Mouse (Mus musculus) neural tube, embryonic 14.5 days (tissue): ENCODE measurements around the gene Snrnp27. TPM values are rescaled to one million over a fixed set of nuclear protein-coding genes. Genes with fewer than 3 reads are reported as not detected.

Source experiments
- ATAC-seq: fragments of 200-750 bp; cut with Nextera tagmentation; 2 replicates; pipeline ENCODE4 v1.8.0; 2017; ENCODE audit warnings: low read depth, mild to moderate bottlenecking, moderate TSS enrichment, moderate library complexity
- H3K27ac ChIP-seq: fragments of 300-500 bp; sonication (generic); 2 replicates; pipeline ENCODE4 v1.5.1; 2014; ENCODE audit warnings: low read depth, mild to moderate bottlenecking, control low read depth, low read length, moderate library complexity, mixed read lengths
- H3K27me3 ChIP-seq: fragments of 300-500 bp; sonication (generic); 2 replicates; pipeline ENCODE4 v1.6.1; 2014; ENCODE audit warnings: low read length; ENCODE audit not compliant: control insufficient read depth, insufficient read depth
- H3K36me3 ChIP-seq: fragments of 300-500 bp; sonication (generic); 2 replicates; pipeline ENCODE4 v1.6.1; 2014; ENCODE audit warnings: low read length, mixed read lengths; ENCODE audit not compliant: control insufficient read depth, insufficient read depth
- H3K4me1 ChIP-seq: fragments of 300-500 bp; sonication (generic); 2 replicates; pipeline ENCODE4 v1.6.1; 2014; ENCODE audit warnings: low read length; ENCODE audit not compliant: control insufficient read depth, insufficient read depth
- H3K4me2 ChIP-seq: fragments of 300-500 bp; sonication (generic); 2 replicates; pipeline ENCODE4 v1.6.1; 2014; ENCODE audit warnings: mild to moderate bottlenecking, low read depth, low read length, control low read depth
- H3K4me3 ChIP-seq: fragments of 300-500 bp; sonication (generic); 2 replicates; pipeline ENCODE4 v1.5.1; 2014; ENCODE audit warnings: low read depth, low read length, control low read depth, mixed read lengths
- H3K9ac ChIP-seq: fragments of 300-500 bp; sonication (generic); replicated peaks from 2 replicates; pipeline ENCODE4 v1.6.1; 2014; ENCODE audit warnings: low read depth, mild to moderate bottlenecking, control low read depth, low read length, mixed read lengths
- H3K9me3 ChIP-seq: fragments of 300-500 bp; sonication (generic); 2 replicates; pipeline ENCODE4 v1.6.1; 2016; ENCODE audit warnings: low read length; ENCODE audit not compliant: control insufficient read depth
- WGBS: fragments of 180-500 bp; shearing (Covaris S2); extraction: QIAGEN DNeasy Blood & Tissue Kit; methylation state at CpG from one replicate; pipeline ENCODE4 v1.1.7; 2014; 5-methylcytosine and 5-hydroxymethylcytosine counted together
- polyA plus RNA-seq: library from polyadenylated mRNA; unstranded; fragments of >200 nt; fragmentation: Nextera tagmentation; extraction: Ambion mirVana; gene quantifications from 2 replicates; pipeline ENCODE4 v1.2.1, GENCODE M21; 2014

The Snrnp27 gene
- polyA plus RNA-seq, 1 experiment from 2014 or later, result 97.4 TPM

GRCm38 (mm10) chr6:86696213-86696612, 11.9 kb upstream of the Snrnp27 start:
- Histone ChIP-seq H3K27me3 (no peaks in the 10 kb centered on the region), H3K4me3 (no peak overlapping the region), H3K36me3 (peaks cover 58% of the 10 kb centered on the region), H3K4me1 (no peaks in the 10 kb centered on the region), H3K27ac (no peak overlapping the region), H3K9ac (no peak overlapping the region), H3K9me3 (no peaks in the 10 kb centered on the region), H3K4me2 (no peak overlapping the region)
- no peak for ATAC-seq
- WGBS, result 92% methylated on average over 10 of the region's 10 CpGs

GRCm38 (mm10) chr6:86694465-86694864, 10.1 kb upstream of the Snrnp27 start:
- Histone ChIP-seq H3K27me3 (no peaks in the 10 kb centered on the region), H3K4me2 (no peak overlapping the region), H3K4me1 (no peaks in the 10 kb centered on the region), H3K4me3 (no peak overlapping the region), H3K9ac (no peak overlapping the region), H3K9me3 (no peaks in the 10 kb centered on the region), H3K36me3 (peaks cover 51% of the 10 kb centered on the region), H3K27ac (no peak overlapping the region)
- no peak for ATAC-seq

GRCm38 (mm10) chr6:86689671-86690070, 5.3 kb upstream of the Snrnp27 start:
- Histone ChIP-seq H3K36me3 (peaks cover 25% of the 10 kb centered on the region; the same call in 1 of the 2 replicates), H3K9ac (no peak overlapping the region), H3K4me1 (no peaks in the 10 kb centered on the region), H3K27me3 (no peaks in the 10 kb centered on the region), H3K4me3 (no peak overlapping the region), H3K4me2 (no peak overlapping the region), H3K9me3 (no peaks in the 10 kb centered on the region), H3K27ac (no peak overlapping the region)
- WGBS, result 94% methylated on average over 3 of the region's 3 CpGs
- ATAC-seq, result no peak

GRCm38 (mm10) chr6:86686971-86687370, 2.6 kb upstream of the Snrnp27 start:
- 59% methylated on average over 1 of the region's 1 CpGs for WGBS
- Histone ChIP-seq H3K36me3 (peaks cover 19% of the 10 kb centered on the region; the same call in 1 of the 2 replicates), H3K27ac (no peak overlapping the region), H3K9ac (no peak overlapping the region), H3K9me3 (no peaks in the 10 kb centered on the region), H3K4me1 (peaks cover 5% of the 10 kb centered on the region), H3K27me3 (no peaks in the 10 kb centered on the region), H3K4me2 (no peak overlapping the region), H3K4me3 (no peak overlapping the region)
- no peak for ATAC-seq

- no peak for ATAC-seq
- H3K27ac ChIP-seq, result 0 out of 2 replicates have a peak overlapping the region, but pooled peaks have one; percentile 16
- H3K9me3 ChIP-seq, result no peaks in the 10 kb centered on the region
- H3K9ac ChIP-seq, result peak overlapping the region; percentile 84
- H3K4me2 ChIP-seq, result peak overlapping the region; percentile 83
- no peaks in the 10 kb centered on the region for H3K27me3 ChIP-seq
- peak overlapping the region; percentile 83 for H3K4me3 ChIP-seq
- whole genome bisulfite sequencing, result 35% methylated on average over 12 of the region's 12 CpGs
- peaks cover 5% of the 10 kb centered on the region for H3K4me1 ChIP-seq
- peaks cover 31% of the 10 kb centered on the region for H3K36me3 ChIP-seq
Measured at GRCm38 (mm10) chr6:86684655-86685011, 311 bp upstream of the Snrnp27 start.

GRCm38 (mm10) chr6:86681289-86681688, 3.0 kb downstream of the Snrnp27 start:
- H3K36me3 ChIP-seq, result peaks cover 45% of the 10 kb centered on the region
- 91% methylated on average over 3 of the region's 3 CpGs for WGBS
- no peak overlapping the region for H3K9ac ChIP-seq
- H3K27me3 ChIP-seq, result no peaks in the 10 kb centered on the region
- ATAC-seq, result no peak
- H3K4me3 ChIP-seq, result no peak overlapping the region
- H3K27ac ChIP-seq, result no peak overlapping the region
- H3K4me2 ChIP-seq, result no peak overlapping the region
- no peaks in the 10 kb centered on the region for H3K9me3 ChIP-seq
- H3K4me1 ChIP-seq, result peaks cover 5% of the 10 kb centered on the region

- no peak for ATAC-seq
- H3K9ac ChIP-seq, result no peak overlapping the region
- H3K9me3 ChIP-seq, result no peaks in the 10 kb centered on the region
- no peak overlapping the region for H3K4me3 ChIP-seq
- H3K27me3 ChIP-seq, result no peaks in the 10 kb centered on the region
- 38% methylated on average over 6 of the region's 6 CpGs for WGBS
- no peak overlapping the region for H3K4me2 ChIP-seq
- peaks cover under 1% of the 10 kb centered on the region; the same call in 1 of the 2 replicates for H3K4me1 ChIP-seq
- H3K36me3 ChIP-seq, result peaks cover 61% of the 10 kb centered on the region
- H3K27ac ChIP-seq, result no peak overlapping the region
Measured at GRCm38 (mm10) chr6:86678341-86678740, 6.0 kb downstream of the Snrnp27 start.

- no peaks in the 10 kb centered on the region for H3K27me3 ChIP-seq
- no peak overlapping the region for H3K4me3 ChIP-seq
- 17% methylated on average over 2 of the region's 2 CpGs for WGBS
- peaks cover 18% of the 10 kb centered on the region for H3K4me1 ChIP-seq
- no peak overlapping the region for H3K9ac ChIP-seq
- H3K27ac ChIP-seq, result no peak overlapping the region
- H3K4me2 ChIP-seq, result no peak overlapping the region
- ATAC-seq, result no peak
- H3K9me3 ChIP-seq, result no peaks in the 10 kb centered on the region
- peaks cover 18% of the 10 kb centered on the region for H3K36me3 ChIP-seq
Measured at GRCm38 (mm10) chr6:86670873-86671272, 13.4 kb downstream of the Snrnp27 start.

- H3K27ac ChIP-seq, result peak overlapping the region; percentile 76
- peak; percentile 100 for ATAC-seq
- H3K4me3 ChIP-seq, result peak overlapping the region; percentile 84
- peak overlapping the region; percentile 81 for H3K9ac ChIP-seq
- H3K36me3 ChIP-seq, result peaks cover 8% of the 10 kb centered on the region
- H3K4me1 ChIP-seq, result peaks cover 18% of the 10 kb centered on the region
- H3K4me2 ChIP-seq, result peak overlapping the region; percentile 83
- no peaks in the 10 kb centered on the region for H3K27me3 ChIP-seq
- WGBS, result 2% methylated on average over 37 of the region's 37 CpGs
- no peaks in the 10 kb centered on the region for H3K9me3 ChIP-seq
Measured at GRCm38 (mm10) chr6:86669240-86669727, 15.0 kb downstream of the Snrnp27 start.
